10 mouse cellular contexts compared by ENCODE assay signal in the genomic region with DNA sequence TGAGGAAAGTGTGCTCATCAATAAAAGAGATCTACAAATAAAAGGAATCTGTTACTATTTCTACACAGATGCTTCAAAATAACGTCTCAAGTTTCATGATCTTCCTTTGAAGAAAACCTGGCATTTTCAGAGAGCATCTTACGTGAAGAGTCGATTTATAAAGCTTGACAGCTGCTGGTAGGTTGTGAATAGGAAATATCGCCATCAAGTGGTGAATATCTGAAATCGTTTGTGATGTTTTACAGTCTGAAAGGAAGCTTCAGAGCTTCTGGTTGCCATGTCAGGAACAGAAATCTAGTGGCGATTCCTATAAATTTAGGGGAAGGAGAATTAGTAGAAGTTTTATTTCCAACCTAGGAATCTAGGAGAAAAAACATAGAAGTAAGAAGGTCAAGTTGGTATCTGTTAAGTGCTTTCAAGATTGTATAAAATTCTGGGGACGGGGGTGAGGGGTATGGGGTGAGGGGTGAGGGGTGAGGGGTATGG. TPM values are rescaled to one million over a fixed set of nuclear protein-coding genes. Genes with fewer than 3 reads are reported as not detected.
DNase-seq lines count a peak whose midpoint lies in the region; ATAC-seq and TF ChIP-seq lines count a peak whose summit lies in the region.
"Had no signal": no experiment of that assay in that cellular context is flagged by ENCODE, and none has a peak within 500 bp of the region (broad histone marks: within the 10 kb centered on the region; RNA-seq: fewer than 3 reads in every experiment).

A gene (minus strand): TSS at position 436 of the 486 bp plus-strand sequence.

- 36% methylated on average over 7 of the region's 7 CpGs for WGBS in limb, embryonic 14.5 days
- WGBS in limb, embryonic 10.5 days, result 43% methylated on average over 7 of the region's 7 CpGs

- DNase-seq in cerebellum, postnatal 14 days, result peak; percentile 10 to 58
- no peak for DNase-seq in cerebellum, adult 11-12 months
- DNase-seq in limb, embryonic 14.5 days (ENCODE audit: low spot score), result peak; percentile 19
- no peak for DNase-seq in limb, embryonic 10.5 days (ENCODE audit: low spot score)
- peak; percentile 36 for DNase-seq in MEL-GATA-1-ER (ENCODE audit: extremely low read depth, low read depth)
- peak; percentile 36 for DNase-seq in induced T-regulatory cell, adult 2 months (ENCODE audit: low read depth)
- no peak for DNase-seq in T-cell, adult 2 months (ENCODE audit: low spot score)
- no peak for DNase-seq in urinary bladder, adult 18-20 months (ENCODE audit: low spot score in 2 of 2)

- H3K27me3 ChIP-seq in limb, embryonic 14.5 days (ENCODE audit: control insufficient read depth, insufficient read depth, low read length), result no peaks in the 10 kb centered on the region
- no peaks in the 10 kb centered on the region for H3K27me3 ChIP-seq in limb, embryonic 10.5 days (ENCODE audit: low read depth, poor library complexity, severe bottlenecking)
- H3K27me3 ChIP-seq: neural tube, embryonic 12.5 days had no signal

- no peak within 1 kb of the TSS for H3K4me2 ChIP-seq in limb, embryonic 14.5 days (replicated peaks; ENCODE audit: low read depth, low read length, severe bottlenecking)
- H3K4me2 ChIP-seq: neural tube, embryonic 12.5 days had no signal

- H3K36me3 ChIP-seq in limb, embryonic 14.5 days (ENCODE audit: control insufficient read depth, insufficient read depth, low read length), result no peaks in the 10 kb centered on the region
- H3K36me3 ChIP-seq in limb, embryonic 10.5 days, result no peaks in the 10 kb centered on the region
- H3K36me3 ChIP-seq: neural tube, embryonic 12.5 days had no signal

- H3K9ac ChIP-seq in limb, embryonic 14.5 days (ENCODE audit: low read depth, low read length, severe bottlenecking), result no peak within 1 kb of the TSS
- H3K9ac ChIP-seq: neural tube, embryonic 12.5 days had no signal

- no peak for TF ChIP-seq POLR2A in limb, embryonic 14.5 days (IDR thresholded peaks at IDR 0.05; ENCODE audit: borderline replicate concordance, extremely low read depth, insufficient read depth, insufficient read length)

- H3K4me1 ChIP-seq in limb, embryonic 14.5 days (ENCODE audit: control insufficient read depth, insufficient read depth, low read length), result no peaks in the 10 kb centered on the region
- no peaks in the 10 kb centered on the region for H3K4me1 ChIP-seq in limb, embryonic 10.5 days
- H3K4me1 ChIP-seq: neural tube, embryonic 12.5 days had no signal

- H3K4me3 ChIP-seq in limb, embryonic 14.5 days (replicated peaks; ENCODE audit: low read length), result no peak within 1 kb of the TSS
- no peak within 1 kb of the TSS for H3K4me3 ChIP-seq in limb, embryonic 10.5 days
- H3K4me3 ChIP-seq: neural tube, embryonic 12.5 days had no signal

- no peak for ATAC-seq in limb, embryonic 14.5 days (ENCODE audit: low FRiP score, low read depth)

- no peaks in the 10 kb centered on the region for H3K9me3 ChIP-seq in limb, embryonic 14.5 days (ENCODE audit: control insufficient read depth, low read length)
- H3K9me3 ChIP-seq in limb, embryonic 10.5 days (replicated peaks), result no peaks in the 10 kb centered on the region
- H3K9me3 ChIP-seq: neural tube, embryonic 12.5 days had no signal

- H3K27ac ChIP-seq in limb, embryonic 14.5 days (replicated peaks; ENCODE audit: low read depth, low read length), result no peak within 1 kb of the TSS
- no peak within 1 kb of the TSS for H3K27ac ChIP-seq in limb, embryonic 10.5 days
- H3K27ac ChIP-seq: neural tube, embryonic 12.5 days had no signal

RNA-seq across cellular contexts. Expression of the gene that starts here (rescaled TPM):
- polyA plus RNA-seq in limb, embryonic 14.5 days (2012; rRNA removed), result not detected in 2 replicates
- polyA plus RNA-seq in limb, embryonic 14.5 days (2014; fragmentation: Nextera tagmentation; extraction: Ambion mirVana), result not detected in 2 replicates
- polyA plus RNA-seq in limb, embryonic 10.5 days (2016; fragmentation: Nextera tagmentation; extraction: Ambion mirVana), result not detected in 2 replicates
- polyA plus RNA-seq: heart, embryonic 16.5 days; neural tube, embryonic 12.5 days had no signal

Comparison
In these comparisons a context has a peak if more than half of its experiments do, and no peak if none do; other contexts are left out.
1. DNase-seq: peak in cerebellum, postnatal 14 days (2 of 2), MEL-GATA-1-ER (single experiment) and induced T-regulatory cell, adult 2 months (single experiment); none in cerebellum, adult 11-12 months (single experiment), limb, embryonic 10.5 days (single experiment), T-cell, adult 2 months (single experiment) and urinary bladder, adult 18-20 months (0 of 2).
2. Peak in DNase-seq in limb, embryonic 14.5 days; RNA of the gene not detected or under 1 TPM.